Comparison of ENCODE assay signal across 14 mouse cellular contexts in genomic region chr10:19361539-19362293, GRCm38 (mm10). TPM values are rescaled to one million over a fixed set of nuclear protein-coding genes. Genes with fewer than 3 reads are reported as not detected.
DNase-seq lines count a peak whose midpoint lies in the region; ATAC-seq and TF ChIP-seq lines count a peak whose summit lies in the region.
"Had no signal": no experiment of that assay in that cellular context is flagged by ENCODE, and none has a peak within 500 bp of the region (broad histone marks: within the 10 kb centered on the region; RNA-seq: fewer than 3 reads in every experiment).

No protein-coding gene starts in this region.

- 2% methylated on average over 23 of the region's 23 CpGs for WGBS in embryonic facial prominence, embryonic 11.5 days
- WGBS in embryonic facial prominence, embryonic 10.5 days: under 1% methylated on average over 23 of the region's 23 CpGs
- 3% methylated on average over 23 of the region's 23 CpGs for WGBS in kidney, embryonic 14.5 days
- under 1% methylated on average over 23 of the region's 23 CpGs for WGBS in limb, embryonic 12.5 days

- no peak overlapping the region for H3K9ac ChIP-seq in embryonic facial prominence, embryonic 11.5 days (replicated peaks; ENCODE audit: low read length)
- H3K9ac ChIP-seq in kidney, embryonic 14.5 days (ENCODE audit: low read depth, low read length): no peak overlapping the region
- H3K9ac ChIP-seq in ES-E14 (ENCODE audit: insufficient read depth, low read depth, low read length, poor library complexity, severe bottlenecking): no peak overlapping the region
- no peak overlapping the region for H3K9ac ChIP-seq in limb, embryonic 12.5 days (replicated peaks)
- H3K9ac ChIP-seq: liver, embryonic 14.5 days had no signal

- no peaks in the 10 kb centered on the region for H3K9me3 ChIP-seq in embryonic facial prominence, embryonic 11.5 days (replicated peaks; ENCODE audit: control insufficient read depth, low read length)
- H3K9me3 ChIP-seq in embryonic facial prominence, embryonic 10.5 days: no peaks in the 10 kb centered on the region
- no peaks in the 10 kb centered on the region for H3K9me3 ChIP-seq in kidney, embryonic 14.5 days (ENCODE audit: control insufficient read depth, low read length)
- no peaks in the 10 kb centered on the region for H3K9me3 ChIP-seq in ES-E14 (ENCODE audit: control insufficient read depth, insufficient read depth, low read depth, low read length)
- no peaks in the 10 kb centered on the region for H3K9me3 ChIP-seq in limb, embryonic 12.5 days

- in situ Hi-C loops in ES-E14 (cut with MboI; ENCODE audit: low sequenced_read_pairs in 2 of 2, unreplicated experiment in 2 of 2): no loop called here

- H3K4me2 ChIP-seq in embryonic facial prominence, embryonic 11.5 days (ENCODE audit: low read depth, low read length): no peak overlapping the region
- H3K4me2 ChIP-seq in kidney, embryonic 14.5 days (replicated peaks; ENCODE audit: low read depth, low read length): no peak overlapping the region
- H3K4me2 ChIP-seq in limb, embryonic 12.5 days: no peak overlapping the region

- no peak overlapping the region for H3K4me3 ChIP-seq in embryonic facial prominence, embryonic 11.5 days (ENCODE audit: low read depth, low read length)
- H3K4me3 ChIP-seq in embryonic facial prominence, embryonic 10.5 days: no peak overlapping the region
- no peak overlapping the region for H3K4me3 ChIP-seq in kidney, embryonic 14.5 days (ENCODE audit: low read length)
- H3K4me3 ChIP-seq in ES-E14 (ENCODE audit: insufficient read depth in 1 of 2, low read depth in 1 of 2, low read length in 2 of 2, poor library complexity in 1 of 2, severe bottlenecking in 1 of 2): no peak overlapping the region
- H3K4me3 ChIP-seq in limb, embryonic 12.5 days (replicated peaks): no peak overlapping the region

- H3K27me3 ChIP-seq in embryonic facial prominence, embryonic 11.5 days (ENCODE audit: control insufficient read depth, insufficient read depth, low read length): peaks cover 53% of the 10 kb centered on the region
- H3K27me3 ChIP-seq in embryonic facial prominence, embryonic 10.5 days (replicated peaks; ENCODE audit: low read depth, poor library complexity, severe bottlenecking): peaks cover 100% of the 10 kb centered on the region
- peaks cover 75% of the 10 kb centered on the region for H3K27me3 ChIP-seq in kidney, embryonic 14.5 days (ENCODE audit: control insufficient read depth, insufficient read depth, low read length)
- peaks cover 90% of the 10 kb centered on the region for H3K27me3 ChIP-seq in limb, embryonic 12.5 days

- peak; percentile 26 for DNase-seq in embryonic facial prominence, embryonic 11.5 days (ENCODE audit: low spot score)
- no peak for DNase-seq in embryonic facial prominence, embryonic 10.5 days (ENCODE audit: low spot score)
- no peak for DNase-seq in kidney, postnatal 25 days
- no peak for DNase-seq in ES-E14 (ENCODE audit: low read depth, low spot score)
- DNase-seq in frontal cortex, postnatal 10 days (ENCODE audit: low spot score in 2 of 2): no peak
- no peak for DNase-seq in adrenal gland, adult (ENCODE audit: inconsistent age in 2 of 2, low spot score in 1 of 2)
- DNase-seq: adrenal gland, adult 2 months; thymus, adult 18-20 months had no signal

- H3K27ac ChIP-seq in embryonic facial prominence, embryonic 11.5 days (replicated peaks; ENCODE audit: low read depth, low read length): no peak overlapping the region
- no peak overlapping the region for H3K27ac ChIP-seq in embryonic facial prominence, embryonic 10.5 days (replicated peaks)
- H3K27ac ChIP-seq in kidney, embryonic 14.5 days (ENCODE audit: low read depth, low read length): no peak overlapping the region
- no peak overlapping the region for H3K27ac ChIP-seq in ES-E14 (ENCODE audit: insufficient read depth, low read depth, low read length, poor library complexity, severe bottlenecking)
- H3K27ac ChIP-seq in limb, embryonic 12.5 days: no peak overlapping the region
- H3K27ac ChIP-seq: liver, embryonic 14.5 days had no signal

- H3K36me3 ChIP-seq in embryonic facial prominence, embryonic 11.5 days (replicated peaks; ENCODE audit: control insufficient read depth, insufficient read depth, low read depth, low read length): no peaks in the 10 kb centered on the region
- H3K36me3 ChIP-seq in embryonic facial prominence, embryonic 10.5 days (replicated peaks): no peaks in the 10 kb centered on the region
- no peaks in the 10 kb centered on the region for H3K36me3 ChIP-seq in kidney, embryonic 14.5 days (ENCODE audit: control insufficient read depth, insufficient read depth, low read length)
- H3K36me3 ChIP-seq in ES-E14 (ENCODE audit: control insufficient read depth, insufficient read depth, low read length, poor library complexity, severe bottlenecking): no peaks in the 10 kb centered on the region
- H3K36me3 ChIP-seq in limb, embryonic 12.5 days: no peaks in the 10 kb centered on the region

- H3K4me1 ChIP-seq in embryonic facial prominence, embryonic 11.5 days (ENCODE audit: control insufficient read depth, insufficient read depth, low read length): peaks cover 4% of the 10 kb centered on the region; the same call in 1 of the 2 replicates
- H3K4me1 ChIP-seq in embryonic facial prominence, embryonic 10.5 days: peaks cover 16% of the 10 kb centered on the region
- H3K4me1 ChIP-seq in kidney, embryonic 14.5 days (ENCODE audit: control insufficient read depth, insufficient read depth, low read length): no peaks in the 10 kb centered on the region
- 0 out of 4 replicates have a peak, but pooled peaks cover 0 to under 1% of the 10 kb centered on the region in 2 experiments for H3K4me1 ChIP-seq in ES-E14 (ENCODE audit: control insufficient read depth in 2 of 2, insufficient read depth in 2 of 2, low read length in 2 of 2, poor library complexity in 1 of 2)
- peaks cover 16% of the 10 kb centered on the region for H3K4me1 ChIP-seq in limb, embryonic 12.5 days (replicated peaks)

- 0 out of 2 replicates have a peak, but pooled peaks have one; percentile 44 for ATAC-seq in embryonic facial prominence, embryonic 11.5 days (replicated peaks; ENCODE audit: insufficient number of reproducible peaks, low FRiP score, low TSS enrichment, low read depth)
- ATAC-seq in kidney, embryonic 14.5 days (ENCODE audit: low FRiP score, low TSS enrichment): 0 out of 2 replicates have a peak, but pooled peaks have one; percentile 43
- 0 out of 2 replicates have a peak, but pooled peaks have one; percentile 18 for ATAC-seq in limb, embryonic 12.5 days (ENCODE audit: insufficient number of reproducible peaks, insufficient read depth, low FRiP score, low TSS enrichment, low read depth)

TF ChIP-seq in ES-E14, 5 proteins besides CTCF, POLR2A, EP300 and RAD21:
- TF ChIP-seq CHD2 (IDR thresholded peaks at IDR 0.05; ENCODE audit: low read depth, low read length) (0 out of 2 replicates have a peak, but pooled peaks have one; percentile 65), ZNF384 (IDR thresholded peaks at IDR 0.05; ENCODE audit: low read depth, low read length) (no peak), HCFC1 (IDR thresholded peaks at IDR 0.05; ENCODE audit: borderline replicate concordance, insufficient read depth, low read length) (no peak)
TF ChIP-seq in ES-E14: peak in this region for 1.

RNA-seq across cellular contexts. Expression of gene Olig3, which starts 5.4 kb away (rescaled TPM):
- 1.4 and 2.0 TPM in 2 replicates for polyA plus RNA-seq in embryonic facial prominence, embryonic 11.5 days (2014; fragmentation: Nextera tagmentation; extraction: Ambion mirVana)
- polyA plus RNA-seq in embryonic facial prominence, embryonic 10.5 days (2016; fragmentation: Nextera tagmentation; extraction: Ambion mirVana): 3.4 and 10.2 TPM in 2 replicates
- polyA plus RNA-seq in kidney, embryonic 14.5 days (2014; fragmentation: Nextera tagmentation; extraction: Ambion mirVana): not detected in 2 replicates
- total RNA-seq in ES-E14 (2012; rRNA removed): 0.32 and 0.80 TPM in 2 replicates
- polyA plus RNA-seq in limb, embryonic 12.5 days (2016; fragmentation: Nextera tagmentation; extraction: Ambion mirVana): not detected in 2 replicates
- total RNA-seq: adrenal gland, adult 2 months; granulocyte monocyte progenitor cell, adult 5-6 weeks; megakaryocyte, adult 5-6 weeks had no signal
- polyA plus RNA-seq: adrenal gland, adult 2 months; kidney, embryonic 16.5 days; liver, embryonic 14.5 days had no signal
